Mouse (Mus musculus): ENCODE data around the gene Tm9sf1. TPM values are rescaled to one million over a fixed set of nuclear protein-coding genes. Genes with fewer than 3 reads are reported as not detected.

Tm9sf1 gene
- total RNA-seq, 1 experiment from 2014 or later: 40.7 TPM

DNA sequence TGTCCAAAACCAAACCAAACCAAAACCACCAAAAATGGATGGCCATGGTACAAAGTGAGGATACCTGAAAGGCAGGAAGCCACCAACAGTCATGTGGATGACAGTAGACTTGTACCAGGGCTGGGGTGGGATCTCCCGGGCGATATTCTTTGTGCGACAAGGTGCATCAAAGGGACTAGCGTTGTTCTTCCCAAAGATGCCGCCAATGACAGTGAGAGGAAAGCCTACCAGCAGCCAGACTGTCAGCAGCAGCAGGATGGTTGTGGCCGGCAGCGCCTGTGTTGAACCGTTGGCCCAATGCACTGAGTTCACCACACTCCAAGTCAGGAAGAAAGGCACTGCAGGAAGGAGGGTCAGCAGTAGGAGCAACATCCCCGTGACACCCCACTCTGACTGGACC is 5.8 kb downstream of the Tm9sf1 start, which contains the start of gene Gm49378:
Gene Gm49378 (minus strand): TSS at position 101 of the 400 bp plus-strand sequence.
- no peak for ATAC-seq (ENCODE audit: extremely low read depth, insufficient number of reproducible peaks, low FRiP score, poor library complexity, severe bottlenecking)

DNA sequence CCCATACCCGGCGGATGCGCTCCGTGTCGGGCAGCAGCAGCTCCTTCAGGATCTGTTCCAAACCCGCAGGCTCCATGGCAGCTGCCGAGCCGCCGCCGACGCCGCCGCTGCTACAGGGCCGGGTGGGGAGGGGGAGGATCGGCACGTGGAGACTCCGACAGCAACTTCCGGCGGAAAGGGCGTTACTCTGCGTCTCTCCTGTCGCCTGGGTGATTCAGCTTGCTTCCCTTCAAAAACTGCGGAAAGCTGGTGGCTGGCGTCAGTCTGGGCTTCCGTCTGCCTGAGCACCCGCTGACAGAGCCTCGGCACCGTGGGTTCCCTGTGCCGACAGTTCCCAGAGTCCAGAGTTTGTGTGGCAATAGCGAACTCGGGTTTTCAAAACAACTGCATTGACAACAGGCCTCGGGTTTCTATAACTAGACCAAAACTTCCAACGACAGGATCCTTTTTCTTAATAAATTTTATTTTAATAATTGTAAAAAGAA is 8.0 kb downstream of the Tm9sf1 start, which contains the start of gene Ipo4:
Gene Ipo4 (minus strand): TSS at position 435 of the 485 bp plus-strand sequence.
- ATAC-seq (ENCODE audit: extremely low read depth, insufficient number of reproducible peaks, low FRiP score, poor library complexity, severe bottlenecking): peak; percentile 88

DNA sequence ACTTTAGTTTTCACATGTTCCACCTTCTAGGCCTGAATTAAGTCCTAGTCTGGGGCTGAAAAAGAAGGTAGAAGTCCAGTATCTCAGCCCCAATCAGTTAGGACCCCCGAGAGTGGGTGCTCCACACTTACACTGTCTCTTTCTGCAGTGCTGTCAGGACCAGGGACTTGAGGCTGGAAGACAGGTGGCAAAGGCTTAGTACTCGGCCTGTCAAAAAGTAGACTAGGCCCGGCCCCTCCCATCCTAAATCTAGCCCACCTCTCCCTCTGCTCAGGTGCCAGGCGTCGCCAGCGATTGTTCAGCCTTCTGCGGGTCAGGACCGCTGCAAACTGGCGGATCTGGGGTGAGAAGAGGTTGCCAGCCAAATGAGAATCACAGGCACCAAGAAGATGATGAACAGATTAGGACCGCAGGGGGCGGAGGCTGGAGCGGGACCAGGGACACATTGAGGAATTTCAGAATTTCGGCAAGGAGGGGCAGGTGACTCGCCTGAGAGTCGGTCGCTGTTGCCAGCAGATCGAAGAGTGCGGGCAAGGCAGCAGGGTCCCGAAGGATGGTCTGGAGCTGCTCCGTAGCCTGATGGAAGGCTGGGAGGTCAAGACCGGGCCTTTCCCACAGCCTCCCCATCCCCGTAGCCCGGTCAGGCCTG is 8.6 kb downstream of the Tm9sf1 start:
- ATAC-seq (ENCODE audit: extremely low read depth, insufficient number of reproducible peaks, low FRiP score, poor library complexity, severe bottlenecking): no peak

DNA sequence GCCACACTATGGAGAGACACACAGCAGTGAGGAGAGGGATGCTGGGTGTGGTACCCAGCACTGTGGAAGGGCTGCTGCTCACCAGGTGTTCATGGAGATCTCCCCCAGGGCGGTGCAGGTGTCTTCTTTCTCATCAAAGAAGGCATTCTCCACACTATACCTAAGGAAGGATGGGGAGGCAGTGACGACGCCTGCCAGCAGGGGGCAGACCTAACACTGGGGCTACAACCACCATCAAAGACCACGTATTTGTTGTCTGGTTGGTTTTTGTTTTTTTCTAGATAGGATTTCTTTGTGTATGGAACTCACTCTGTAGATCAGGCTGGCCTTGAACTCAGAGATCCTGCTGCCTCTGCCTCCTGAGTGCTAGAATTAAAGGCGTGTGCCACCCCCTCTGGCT is 14.3 kb downstream of the Tm9sf1 start:
- peak; percentile 70 for ATAC-seq (ENCODE audit: extremely low read depth, insufficient number of reproducible peaks, low FRiP score, poor library complexity, severe bottlenecking)

DNA sequence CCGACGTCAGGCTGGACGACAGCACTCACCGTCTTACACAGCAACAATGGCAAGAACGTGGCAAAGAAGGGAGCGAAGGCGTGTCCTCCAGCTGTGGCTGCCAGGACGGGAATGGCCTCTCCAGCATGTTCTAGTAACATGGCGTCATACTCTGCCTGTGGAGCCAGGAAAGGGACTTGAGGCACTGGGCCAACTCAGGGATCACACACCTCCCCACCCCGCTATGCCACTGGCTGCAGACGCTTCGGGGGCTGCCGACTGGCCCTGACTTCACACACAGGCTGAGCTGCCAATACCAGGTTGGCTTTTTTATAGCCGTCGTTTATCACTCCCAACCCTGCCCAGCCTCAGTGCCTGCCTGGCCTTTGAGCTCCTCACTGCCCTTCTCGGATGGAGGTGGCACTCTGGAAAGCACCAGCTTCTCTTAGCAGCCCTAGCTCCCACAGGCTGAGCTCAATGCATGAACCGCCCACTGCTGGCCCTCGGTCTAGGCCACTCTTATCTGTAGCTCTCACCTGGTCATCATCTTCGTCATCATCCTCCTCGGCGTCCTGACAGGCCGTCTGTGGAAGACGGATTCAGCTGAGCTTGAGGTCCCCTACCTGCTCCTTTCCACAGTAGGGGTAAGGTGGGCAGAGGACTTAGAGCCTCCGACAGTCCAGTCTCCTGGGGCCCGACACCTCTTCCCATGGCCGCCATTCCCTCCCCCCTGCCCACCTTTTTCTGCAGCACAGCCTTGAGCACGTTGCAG is 15.4 kb downstream of the Tm9sf1 start:
- no peak for ATAC-seq (ENCODE audit: extremely low read depth, insufficient number of reproducible peaks, low FRiP score, poor library complexity, severe bottlenecking)

DNA sequence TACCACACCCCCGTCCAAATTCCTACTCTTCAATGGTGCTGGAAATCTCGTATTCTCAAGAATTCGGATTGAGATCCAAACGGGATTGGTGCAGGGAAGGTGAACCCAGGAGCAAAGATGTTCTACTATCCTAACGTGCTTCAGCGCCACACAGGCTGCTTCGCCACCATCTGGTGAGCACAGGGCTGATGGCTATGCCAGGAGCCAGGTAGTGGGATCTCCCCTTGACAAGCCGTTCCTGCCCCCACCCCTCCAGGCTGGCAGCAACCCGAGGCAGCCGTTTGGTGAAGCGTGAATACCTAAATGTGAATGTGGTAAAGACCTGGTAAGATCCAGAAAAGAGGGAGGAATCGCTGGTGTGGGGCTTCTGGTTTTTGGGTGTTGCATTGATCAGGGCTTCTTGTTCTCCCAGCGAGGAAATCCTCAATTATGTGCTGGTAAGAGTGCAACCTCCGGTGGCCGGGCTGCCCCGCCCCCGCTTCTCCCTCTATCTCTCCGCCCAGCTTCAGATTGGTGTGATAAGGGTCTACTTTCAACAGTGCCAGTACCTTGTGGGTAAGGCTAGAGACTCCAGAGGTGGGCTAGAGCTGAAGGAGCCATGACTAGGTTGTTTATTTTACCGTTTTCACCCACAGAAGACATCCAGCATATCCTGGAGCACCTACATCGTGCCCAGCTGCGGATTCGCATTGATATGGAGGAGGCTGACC is 25.0 kb downstream of the Tm9sf1 start:
- no peak for ATAC-seq (ENCODE audit: extremely low read depth, insufficient number of reproducible peaks, low FRiP score, poor library complexity, severe bottlenecking)

DNA sequence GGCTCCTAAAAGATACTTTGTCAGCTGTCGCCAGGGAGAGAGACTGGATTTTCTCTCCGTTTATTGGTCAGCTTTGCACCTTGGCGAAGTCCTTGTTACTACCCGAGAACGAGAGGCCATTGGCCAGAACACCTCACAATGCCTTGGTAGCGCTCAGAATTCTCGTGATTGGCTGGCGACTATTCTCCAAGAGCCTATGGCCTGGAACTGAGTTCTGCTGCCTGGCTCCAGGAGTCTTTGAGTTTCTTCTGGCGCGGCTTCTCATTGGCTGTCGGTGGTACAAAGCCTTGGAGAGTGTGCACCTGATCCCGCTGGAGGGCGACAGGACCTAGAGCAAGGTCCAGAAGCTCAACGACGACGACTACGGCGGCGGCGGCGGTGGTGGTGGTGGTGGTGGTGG is 25.8 kb downstream of the Tm9sf1 start, which contains the start of gene Rec8:
Gene Rec8 (plus strand): TSS at position 216 of the 400 bp plus-strand sequence.
- peak; percentile 40; the same call in 1 of the 2 replicates for ATAC-seq (ENCODE audit: extremely low read depth, insufficient number of reproducible peaks, low FRiP score, poor library complexity, severe bottlenecking)

DNA sequence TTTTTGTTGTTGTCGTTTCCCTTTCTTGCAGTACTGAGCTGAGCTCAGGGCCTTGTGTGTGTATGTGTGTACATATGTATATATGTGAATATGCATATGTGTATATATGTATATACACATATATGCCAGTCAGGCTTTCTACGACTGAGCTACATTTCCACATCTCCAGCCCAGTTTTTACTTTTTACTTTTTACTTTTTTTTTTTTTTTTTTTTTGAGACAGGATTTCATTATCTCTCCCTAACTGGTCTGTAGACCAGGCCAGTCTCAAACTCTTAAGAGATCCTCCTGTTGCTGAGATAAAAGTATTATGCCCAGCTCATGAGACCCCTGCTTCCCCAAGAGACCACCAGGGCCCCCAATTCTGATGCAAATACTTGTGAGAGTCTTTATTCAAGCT is 26.8 kb downstream of the Tm9sf1 start:
- ATAC-seq (ENCODE audit: extremely low read depth, insufficient number of reproducible peaks, low FRiP score, poor library complexity, severe bottlenecking): no peak

DNA sequence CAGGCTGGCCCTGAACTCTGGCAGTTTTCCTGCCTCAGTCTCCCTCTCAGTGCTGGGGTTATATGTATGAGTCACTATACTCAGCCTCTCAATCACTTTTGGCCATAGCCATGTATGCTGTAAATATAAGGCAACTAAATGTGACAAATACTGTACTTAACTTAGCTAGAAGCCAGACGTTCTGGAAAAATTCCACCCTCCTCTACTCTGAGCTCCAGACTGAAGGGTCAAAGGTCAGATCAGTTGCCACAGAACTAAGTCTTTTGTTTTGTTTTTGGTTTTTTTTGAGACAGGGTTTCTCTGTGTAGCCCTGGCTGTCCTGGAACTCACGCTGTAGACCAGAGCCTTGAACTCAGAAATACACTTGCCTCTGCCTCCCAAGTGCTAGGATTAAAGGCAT is 27.7 kb downstream of the Tm9sf1 start:
- no peak for ATAC-seq (ENCODE audit: extremely low read depth, insufficient number of reproducible peaks, low FRiP score, poor library complexity, severe bottlenecking)

DNA sequence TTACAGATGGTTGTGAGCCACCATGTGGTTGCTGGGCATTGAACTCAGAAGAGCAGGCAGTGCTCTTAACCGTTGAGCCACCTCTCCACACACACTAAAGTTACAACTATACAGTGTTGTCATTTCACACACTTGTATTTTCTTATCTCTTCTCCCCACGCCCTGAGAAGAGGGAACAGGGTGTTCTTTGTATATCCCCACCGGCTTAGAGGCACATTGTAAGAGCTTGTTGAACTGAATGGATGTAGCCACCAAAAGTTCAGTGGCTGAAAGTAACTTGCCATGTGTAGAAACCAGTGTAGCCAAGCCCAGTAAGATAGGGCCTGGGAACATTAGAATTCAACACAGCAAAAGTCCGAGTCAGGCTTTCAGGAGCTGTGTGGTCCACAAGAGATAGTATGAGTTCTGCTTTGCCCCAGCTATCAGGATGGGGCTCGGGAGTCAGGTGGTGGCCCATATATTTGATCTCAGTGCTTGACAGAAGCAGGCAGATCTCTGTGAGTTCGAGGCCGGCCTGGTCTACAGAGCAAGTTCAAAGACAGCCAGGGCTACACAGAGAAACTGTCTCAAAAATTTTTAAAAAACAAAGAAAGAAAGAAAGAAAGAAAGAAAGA is 28.9 kb downstream of the Tm9sf1 start:
- no peak for ATAC-seq (ENCODE audit: extremely low read depth, insufficient number of reproducible peaks, low FRiP score, poor library complexity, severe bottlenecking)

DNA sequence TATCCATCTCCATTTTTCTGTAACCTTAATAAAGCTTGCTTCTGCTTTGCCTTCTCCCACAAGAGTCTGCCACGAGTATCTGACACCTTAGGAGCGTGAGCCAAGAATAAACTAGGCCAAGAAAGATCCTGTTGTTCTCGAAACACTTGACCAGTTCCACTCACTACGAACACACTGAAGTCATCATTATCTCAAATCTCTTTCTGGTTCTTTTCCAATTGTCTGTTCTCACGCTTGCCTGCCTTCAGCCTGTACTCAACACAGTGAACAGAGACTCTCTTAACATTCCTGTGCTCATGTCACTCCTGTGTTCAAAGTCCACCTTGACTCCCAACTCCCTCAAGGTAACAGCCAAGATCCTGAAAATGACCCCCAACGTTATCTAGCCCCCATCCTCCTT is 30.3 kb downstream of the Tm9sf1 start:
- no peak for ATAC-seq (ENCODE audit: extremely low read depth, insufficient number of reproducible peaks, low FRiP score, poor library complexity, severe bottlenecking)

DNA sequence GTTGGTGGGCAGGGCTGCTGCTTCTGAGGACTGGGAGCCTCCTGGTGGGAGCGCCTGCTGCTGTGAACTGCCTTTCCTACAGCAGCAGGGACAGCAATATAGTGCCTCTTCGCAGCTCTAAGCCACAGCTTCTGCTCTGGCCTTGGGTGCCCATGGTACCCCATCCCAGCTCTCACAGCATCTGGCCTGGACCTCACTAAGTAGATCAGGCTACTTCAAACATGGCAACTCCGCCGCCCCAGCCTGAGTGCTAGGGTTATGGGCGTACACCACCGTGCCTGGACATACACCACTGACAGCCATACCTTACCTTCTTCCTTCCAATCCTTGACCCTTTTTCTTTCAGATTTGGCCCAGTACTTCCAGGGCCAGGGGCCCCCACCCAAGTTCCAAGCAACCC is 35.3 kb downstream of the Tm9sf1 start:
- no peak for ATAC-seq (ENCODE audit: extremely low read depth, insufficient number of reproducible peaks, low FRiP score, poor library complexity, severe bottlenecking)

DNA sequence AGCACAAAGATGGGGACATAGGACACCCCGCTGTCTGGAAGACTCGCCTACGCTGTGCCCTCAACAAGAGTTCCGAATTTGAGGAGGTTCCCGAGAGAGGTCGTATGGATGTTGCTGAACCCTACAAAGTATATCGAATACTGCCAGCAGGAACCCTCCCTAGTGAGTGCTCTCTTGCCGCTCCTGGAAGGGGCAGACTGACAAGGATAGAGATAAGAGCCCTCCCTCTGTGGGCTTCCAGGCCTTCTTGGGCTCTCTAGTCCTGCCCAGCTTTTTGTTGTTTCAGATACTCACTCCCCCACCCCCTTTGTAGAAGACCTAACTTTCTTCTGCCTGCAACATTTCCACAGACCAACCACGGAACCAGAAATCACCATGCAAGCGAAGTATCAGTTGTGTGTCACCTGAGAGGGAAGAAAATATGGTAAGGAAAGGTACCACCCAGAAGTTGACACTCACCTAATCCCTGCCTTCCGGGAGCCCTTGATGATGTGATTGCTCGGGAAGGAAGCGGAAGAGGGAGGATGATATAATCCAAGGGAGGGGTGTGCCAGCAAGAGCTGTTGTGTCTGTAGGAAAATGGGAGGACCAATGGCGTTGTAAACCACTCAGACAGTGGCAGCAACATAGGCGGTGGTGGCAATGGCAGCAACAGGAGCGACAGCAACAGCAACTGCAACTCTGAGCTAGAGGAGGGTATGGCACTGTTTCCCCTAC is 37.7 kb downstream of the Tm9sf1 start:
- no peak for ATAC-seq (ENCODE audit: extremely low read depth, insufficient number of reproducible peaks, low FRiP score, poor library complexity, severe bottlenecking)

DNA sequence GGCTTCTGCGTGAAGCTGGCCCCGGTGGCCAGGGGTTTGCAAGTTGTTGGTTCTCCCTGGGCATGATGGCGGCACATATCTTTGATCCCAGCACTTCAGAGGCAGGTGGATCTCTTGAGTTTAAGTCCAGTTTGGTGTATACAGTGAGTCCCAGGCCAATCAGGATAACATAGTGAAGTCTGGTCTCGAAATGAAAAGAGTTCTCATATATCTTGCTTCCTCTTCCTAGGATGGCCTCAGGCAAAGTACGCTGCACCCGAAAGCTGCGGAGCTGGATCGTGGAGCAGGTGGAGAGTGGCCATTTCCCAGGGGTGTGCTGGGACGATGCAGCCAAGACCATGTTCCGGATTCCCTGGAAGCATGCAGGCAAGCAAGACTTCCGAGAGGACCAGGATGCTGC is 38.8 kb downstream of the Tm9sf1 start:
- ATAC-seq (ENCODE audit: extremely low read depth, insufficient number of reproducible peaks, low FRiP score, poor library complexity, severe bottlenecking): no peak

DNA sequence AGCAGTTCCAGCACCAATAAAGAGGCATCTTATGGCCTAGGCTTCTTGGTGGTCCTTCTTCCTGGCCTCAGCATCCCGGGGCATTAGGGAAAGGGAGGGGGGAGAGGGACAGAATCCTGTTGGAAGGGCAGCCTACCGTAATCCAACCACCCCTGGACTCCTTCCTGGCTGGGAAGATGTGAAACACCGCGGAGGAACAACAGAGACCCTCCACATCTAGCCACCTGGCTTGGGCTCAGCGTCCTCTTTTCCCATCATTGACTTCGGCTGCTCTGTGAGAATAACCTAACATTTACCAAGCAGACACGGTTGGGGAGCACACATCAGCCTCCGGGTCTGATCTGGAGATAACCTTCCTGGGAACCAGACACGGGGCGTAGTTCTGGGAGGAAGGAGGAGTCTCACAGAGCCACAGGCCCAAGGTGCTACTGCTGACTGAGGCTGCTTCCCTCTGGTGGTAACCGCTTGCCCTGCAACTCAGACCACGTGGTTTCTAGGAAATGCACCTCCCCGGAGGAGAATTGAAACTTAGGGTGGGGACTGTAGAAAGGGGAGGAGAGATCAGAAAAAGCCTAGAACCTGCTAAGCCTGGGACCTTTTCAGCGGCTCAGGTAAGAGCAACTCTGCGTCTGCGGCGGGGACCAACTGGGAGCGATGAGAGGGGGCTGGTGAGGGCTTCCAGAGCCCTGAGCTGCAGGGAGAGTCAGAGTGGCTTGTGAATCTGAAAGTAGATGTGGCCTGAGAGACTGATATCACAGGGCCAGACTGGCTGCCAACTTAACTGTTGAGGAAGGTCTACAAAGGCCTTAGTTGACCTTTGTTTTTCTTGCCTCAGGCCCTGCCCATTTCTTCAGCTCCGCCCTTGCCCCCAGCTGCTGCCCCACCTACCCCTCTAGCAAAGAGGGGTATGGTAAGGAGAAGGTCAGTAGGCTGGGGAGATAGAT is 39.7 kb downstream of the Tm9sf1 start:
- ATAC-seq (ENCODE audit: extremely low read depth, insufficient number of reproducible peaks, low FRiP score, poor library complexity, severe bottlenecking): peak; percentile 90

DNA sequence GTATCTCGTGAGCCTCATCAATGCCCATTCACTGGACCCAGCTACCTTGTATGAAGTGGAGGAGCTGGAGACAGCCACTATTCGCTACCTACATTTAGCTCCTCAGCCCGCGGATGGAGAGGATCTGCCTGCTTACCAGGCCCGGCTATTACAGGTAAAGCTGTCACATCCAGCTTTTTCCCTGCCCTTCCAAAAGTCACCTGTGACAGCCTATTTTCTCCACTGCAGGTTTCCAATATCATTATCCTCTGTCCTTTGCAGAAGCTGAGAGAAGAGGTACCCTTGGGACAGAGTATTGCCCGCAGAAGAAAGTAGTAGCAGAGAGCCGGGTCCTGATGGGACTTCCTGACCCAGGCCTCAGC is 40.4 kb downstream of the Tm9sf1 start, which contains the start of gene Irf9:
Gene Irf9 (plus strand): TSS at position 301 of the 362 bp plus-strand sequence.
- ATAC-seq (ENCODE audit: extremely low read depth, insufficient number of reproducible peaks, low FRiP score, poor library complexity, severe bottlenecking): no peak

DNA sequence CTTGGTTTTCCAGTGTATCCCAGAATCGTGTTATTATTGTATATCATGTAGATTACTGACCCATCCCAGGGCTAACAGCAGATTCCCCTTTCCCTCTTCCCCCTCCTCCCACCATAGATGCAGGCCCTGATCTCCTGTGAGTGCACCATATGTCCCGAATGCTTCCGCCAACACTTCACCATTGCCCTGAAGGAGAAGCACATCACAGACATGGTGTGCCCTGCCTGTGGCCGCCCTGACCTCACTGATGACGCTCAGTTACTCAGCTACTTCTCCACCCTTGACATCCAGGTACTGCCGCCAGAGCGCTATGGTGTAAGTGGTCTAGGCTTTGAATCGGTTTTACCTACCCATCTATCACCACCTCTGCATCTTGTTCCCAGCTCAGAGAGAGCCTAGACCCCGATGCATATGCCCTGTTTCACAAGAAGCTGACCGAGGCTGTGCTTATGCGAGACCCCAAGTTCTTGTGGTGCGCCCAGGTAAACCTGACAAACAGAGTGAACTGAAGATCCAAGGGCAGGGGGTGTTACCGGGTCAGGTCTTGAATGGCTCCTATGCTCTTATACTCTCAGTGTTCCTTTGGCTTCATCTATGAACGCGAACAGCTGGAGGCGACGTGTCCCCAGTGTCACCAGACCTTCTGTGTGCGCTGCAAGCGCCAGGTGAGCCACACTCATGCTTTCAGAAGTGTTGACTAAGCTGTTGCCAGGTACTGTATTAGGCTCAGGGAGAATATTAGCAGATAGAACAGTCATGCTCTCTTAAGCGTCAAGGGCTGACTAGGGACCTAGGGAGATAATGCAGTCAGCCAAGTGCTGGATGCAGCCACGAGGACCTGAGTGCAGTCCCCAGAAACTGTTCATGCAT is 44.9 kb downstream of the Tm9sf1 start:
- no peak for ATAC-seq (ENCODE audit: extremely low read depth, insufficient number of reproducible peaks, low FRiP score, poor library complexity, severe bottlenecking)
